Mouse (Mus musculus): ENCODE data around the gene Usp15.

DNA sequence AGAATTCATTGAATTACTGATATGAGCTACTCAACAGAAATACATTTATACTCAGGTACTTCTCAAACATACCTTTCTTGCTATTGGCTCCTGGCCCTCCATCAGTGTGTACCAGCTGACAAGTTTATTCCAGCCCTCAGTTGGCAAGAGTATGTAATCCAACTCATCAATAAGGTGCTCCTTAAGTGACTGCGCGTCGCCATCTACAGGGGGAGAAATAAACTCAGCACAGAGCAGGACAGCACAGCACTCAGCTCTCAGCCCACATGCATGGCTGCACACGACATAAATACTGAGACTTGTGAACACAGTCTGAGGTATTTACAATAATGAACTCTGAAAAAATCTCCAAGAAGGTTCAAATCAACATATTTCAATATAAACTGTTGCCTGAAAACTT is 21.0 kb downstream of the Usp15 start:
- TF ChIP-seq CTCF (IDR thresholded peaks at IDR 0.05; ENCODE audit: low read depth, low read length) = no peak
- no peak for TF ChIP-seq POLR2A (IDR thresholded peaks at IDR 0.05; ENCODE audit: extremely low read depth, insufficient read depth, low read length)

Data from liver, adult 2 months (tissue).